Mouse (Mus musculus): Measurements from ENCODE around the gene Lce1m. TPM values are rescaled to one million over a fixed set of nuclear protein-coding genes. Genes with fewer than 3 reads are reported as not detected.
"Not testable (repeated sequence)": the region's sequence is repeated elsewhere in the genome, so short reads cannot be mapped to it uniquely, and the experiment has no call there.

The Lce1m gene
- total RNA-seq (2018; cell fraction: chromatin; rRNA removed) = not detected
- not detected for total RNA-seq (2018; cell fraction: cytosol; rRNA removed)
- total RNA-seq (2018; cell fraction: nucleus; rRNA removed) = not detected
- polyA plus RNA-seq (2018) = not detected in 3 replicates

GRCm38 (mm10) chr3:93018960-93019359 is at the start of gene Lce1m:
TSS of gene Lce1m (minus strand) at chr3:93019060.
- Histone ChIP-seq H3K27ac (no peak within 1 kb of the TSS), H3K79me2 (ENCODE audit: inconsistent target) (no peaks in the 10 kb centered on the region), H3K4me3 (ENCODE audit: inconsistent target) (no peak within 1 kb of the TSS), H3K36me3 (ENCODE audit: inconsistent target) (no peaks in the 10 kb centered on the region)
- 100% methylated on average over 1 of the region's 2 CpGs for WGBS (ENCODE audit: missing documents)

- not testable (repeated sequence) for H3K36me3 ChIP-seq (ENCODE audit: inconsistent target); H3K4me3 ChIP-seq (ENCODE audit: inconsistent target); H3K79me2 ChIP-seq (ENCODE audit: inconsistent target); H3K27ac ChIP-seq
Measured at GRCm38 (mm10) chr3:93068523-93068922, 49.7 kb upstream of the Lce1m start, which contains the start of gene Gm4858. TSS of gene Gm4858 (plus strand) at chr3:93068823.

- Histone ChIP-seq H3K79me2 (ENCODE audit: inconsistent target) (no peaks in the 10 kb centered on the region), H3K27ac (no peak overlapping the region), H3K36me3 (ENCODE audit: inconsistent target) (no peaks in the 10 kb centered on the region), H3K4me3 (ENCODE audit: inconsistent target) (no peak overlapping the region)
- 71% methylated on average over 10 of the region's 10 CpGs for WGBS (ENCODE audit: missing documents)
Measured at GRCm38 (mm10) chr3:93052826-93053474, 34.1 kb upstream of the Lce1m start.

GRCm38 (mm10) chr3:93050182-93050581 is 31.3 kb upstream of the Lce1m start:
- no peak overlapping the region for H3K4me3 ChIP-seq (ENCODE audit: inconsistent target)
- H3K27ac ChIP-seq = no peak overlapping the region
- H3K36me3 ChIP-seq (ENCODE audit: inconsistent target) = no peaks in the 10 kb centered on the region
- no peaks in the 10 kb centered on the region for H3K79me2 ChIP-seq (ENCODE audit: inconsistent target)
- WGBS (ENCODE audit: missing documents) = 100% methylated on average over 1 of the region's 1 CpGs

- H3K36me3 ChIP-seq (ENCODE audit: inconsistent target) = no peaks in the 10 kb centered on the region
- no peak overlapping the region for H3K4me3 ChIP-seq (ENCODE audit: inconsistent target)
- WGBS (ENCODE audit: missing documents) = 56% methylated on average over 5 of the region's 5 CpGs
- H3K79me2 ChIP-seq (ENCODE audit: inconsistent target) = no peaks in the 10 kb centered on the region
- H3K27ac ChIP-seq = no peak overlapping the region
Measured at GRCm38 (mm10) chr3:93031450-93031849, 12.6 kb upstream of the Lce1m start.

GRCm38 (mm10) chr3:93025486-93025885 is 6.6 kb upstream of the Lce1m start:
- Histone ChIP-seq H3K79me2 (ENCODE audit: inconsistent target) (no peaks in the 10 kb centered on the region), H3K4me3 (ENCODE audit: inconsistent target) (no peak overlapping the region), H3K36me3 (ENCODE audit: inconsistent target) (no peaks in the 10 kb centered on the region), H3K27ac (no peak overlapping the region)
- WGBS (ENCODE audit: missing documents) = 82% methylated on average over 2 of the region's 2 CpGs

GRCm38 (mm10) chr3:93023411-93024184 is 4.7 kb upstream of the Lce1m start:
- Histone ChIP-seq H3K36me3 (ENCODE audit: inconsistent target) (no peaks in the 10 kb centered on the region), H3K4me3 (ENCODE audit: inconsistent target) (no peak overlapping the region), H3K27ac (no peak overlapping the region), H3K79me2 (ENCODE audit: inconsistent target) (no peaks in the 10 kb centered on the region)
- 65% methylated on average over 3 of the region's 3 CpGs for whole genome bisulfite sequencing (ENCODE audit: missing documents)

- WGBS (ENCODE audit: missing documents) = 78% methylated on average over 1 of the region's 1 CpGs
- H3K27ac ChIP-seq = no peak overlapping the region
- H3K79me2 ChIP-seq (ENCODE audit: inconsistent target) = no peaks in the 10 kb centered on the region
- no peaks in the 10 kb centered on the region for H3K36me3 ChIP-seq (ENCODE audit: inconsistent target)
- no peak overlapping the region for H3K4me3 ChIP-seq (ENCODE audit: inconsistent target)
Measured at GRCm38 (mm10) chr3:93021171-93021570, 2.3 kb upstream of the Lce1m start.

- no peak within 1 kb of the TSS for H3K4me3 ChIP-seq (ENCODE audit: inconsistent target)
- H3K36me3 ChIP-seq (ENCODE audit: inconsistent target) = no peaks in the 10 kb centered on the region
- no peaks in the 10 kb centered on the region for H3K79me2 ChIP-seq (ENCODE audit: inconsistent target)
- H3K27ac ChIP-seq = no peak within 1 kb of the TSS
- 65% methylated on average over 3 of the region's 4 CpGs for WGBS (ENCODE audit: missing documents)
Measured at GRCm38 (mm10) chr3:93015460-93016104, 3.3 kb downstream of the Lce1m start, which contains the start of gene Crct1. TSS of gene Crct1 (minus strand) at chr3:93015687.

- Histone ChIP-seq H3K4me3 (ENCODE audit: inconsistent target) (no peak overlapping the region), H3K27ac (no peak overlapping the region), H3K79me2 (ENCODE audit: inconsistent target) (no peaks in the 10 kb centered on the region), H3K36me3 (ENCODE audit: inconsistent target) (no peaks in the 10 kb centered on the region)
- WGBS (ENCODE audit: missing documents) = 36% methylated on average over 5 of the region's 5 CpGs
Measured at GRCm38 (mm10) chr3:93014871-93015270, 4.0 kb downstream of the Lce1m start.

- Histone ChIP-seq H3K79me2 (ENCODE audit: inconsistent target) (no peaks in the 10 kb centered on the region), H3K36me3 (ENCODE audit: inconsistent target) (no peaks in the 10 kb centered on the region), H3K4me3 (ENCODE audit: inconsistent target) (no peak overlapping the region), H3K27ac (no peak overlapping the region)
- WGBS (ENCODE audit: missing documents) = under 1% methylated on average over 24 of the region's 24 CpGs
Measured at GRCm38 (mm10) chr3:93014378-93014801, 4.5 kb downstream of the Lce1m start.

GRCm38 (mm10) chr3:93002843-93003242 is 16.0 kb downstream of the Lce1m start:
- Histone ChIP-seq H3K27ac (no peak overlapping the region), H3K79me2 (ENCODE audit: inconsistent target) (no peaks in the 10 kb centered on the region), H3K36me3 (ENCODE audit: inconsistent target) (no peaks in the 10 kb centered on the region), H3K4me3 (ENCODE audit: inconsistent target) (no peak overlapping the region)
- WGBS (ENCODE audit: missing documents) = 77% methylated on average over 4 of the region's 4 CpGs

GRCm38 (mm10) chr3:93000621-93001020 is 18.2 kb downstream of the Lce1m start:
- 63% methylated on average over 3 of the region's 3 CpGs for WGBS (ENCODE audit: missing documents)
- H3K79me2 ChIP-seq (ENCODE audit: inconsistent target) = no peaks in the 10 kb centered on the region
- H3K36me3 ChIP-seq (ENCODE audit: inconsistent target) = no peaks in the 10 kb centered on the region
- H3K27ac ChIP-seq = no peak overlapping the region
- H3K4me3 ChIP-seq (ENCODE audit: inconsistent target) = no peak overlapping the region

GRCm38 (mm10) chr3:92998691-92999090 is 20.2 kb downstream of the Lce1m start:
- Histone ChIP-seq H3K36me3 (ENCODE audit: inconsistent target) (no peaks in the 10 kb centered on the region), H3K79me2 (ENCODE audit: inconsistent target) (no peaks in the 10 kb centered on the region), H3K4me3 (ENCODE audit: inconsistent target) (no peak overlapping the region), H3K27ac (no peak overlapping the region)
- 2% methylated on average over 5 of the region's 7 CpGs for WGBS (ENCODE audit: missing documents)

GRCm38 (mm10) chr3:92991926-92992325 is 26.9 kb downstream of the Lce1m start, which contains the start of gene Lce3f:
TSS of gene Lce3f (plus strand) at chr3:92992226.
- Histone ChIP-seq H3K27ac (no peak within 1 kb of the TSS), H3K4me3 (ENCODE audit: inconsistent target) (no peak within 1 kb of the TSS), H3K79me2 (ENCODE audit: inconsistent target) (no peaks in the 10 kb centered on the region), H3K36me3 (ENCODE audit: inconsistent target) (no peaks in the 10 kb centered on the region)

Measured in macrophage (primary cell).